10 mouse cellular contexts compared by ENCODE assay signal in genomic region chr14:20607396-20608126, GRCm38 (mm10). TPM values are rescaled to one million over a fixed set of nuclear protein-coding genes. Genes with fewer than 3 reads are reported as not detected.
DNase-seq lines count a peak whose midpoint lies in the region; ATAC-seq lines count a peak whose summit lies in the region.
"Had no signal": no experiment of that assay in that cellular context is flagged by ENCODE, and none has a peak within 500 bp of the region (broad histone marks: within the 10 kb centered on the region; RNA-seq: fewer than 3 reads in every experiment).

No protein-coding gene starts in this region.

- no peak overlapping the region for H3K4me2 ChIP-seq in heart, embryonic 12.5 days
- no peak overlapping the region for H3K4me2 ChIP-seq in limb, embryonic 15.5 days
- H3K4me2 ChIP-seq: stomach, embryonic 15.5 days had no signal

- WGBS in heart, embryonic 12.5 days = 71% methylated on average over 9 of the region's 9 CpGs
- WGBS in limb, embryonic 15.5 days = 71% methylated on average over 9 of the region's 9 CpGs

- no peaks in the 10 kb centered on the region for H3K27me3 ChIP-seq in heart, embryonic 12.5 days (replicated peaks)
- no peaks in the 10 kb centered on the region for H3K27me3 ChIP-seq in limb, embryonic 15.5 days
- H3K27me3 ChIP-seq: stomach, embryonic 15.5 days had no signal

- H3K36me3 ChIP-seq in heart, embryonic 12.5 days = peaks cover 14% of the 10 kb centered on the region
- H3K36me3 ChIP-seq in limb, embryonic 15.5 days = peaks cover 5% of the 10 kb centered on the region; the same call in 1 of the 2 replicates
- H3K36me3 ChIP-seq: stomach, embryonic 15.5 days had no signal

- peaks cover 18% of the 10 kb centered on the region for H3K4me1 ChIP-seq in heart, embryonic 12.5 days (replicated peaks)
- peaks cover 6% of the 10 kb centered on the region for H3K4me1 ChIP-seq in limb, embryonic 15.5 days
- H3K4me1 ChIP-seq: stomach, embryonic 15.5 days had no signal

- H3K4me3 ChIP-seq in heart, embryonic 12.5 days = no peak overlapping the region
- no peak overlapping the region for H3K4me3 ChIP-seq in limb, embryonic 15.5 days
- H3K4me3 ChIP-seq: stomach, embryonic 15.5 days had no signal

- 0 out of 2 replicates have a peak overlapping the region, but pooled peaks have one; percentile 20 for H3K9ac ChIP-seq in heart, embryonic 12.5 days
- H3K9ac ChIP-seq in limb, embryonic 15.5 days = no peak overlapping the region
- H3K9ac ChIP-seq: stomach, embryonic 15.5 days had no signal

- H3K27ac ChIP-seq in heart, embryonic 12.5 days (ENCODE audit: poor library complexity, severe bottlenecking) = no peak overlapping the region; the same call in 1 of the 2 replicates
- H3K27ac ChIP-seq in limb, embryonic 15.5 days = peak overlapping the region; percentile 67
- H3K27ac ChIP-seq: stomach, embryonic 15.5 days had no signal

- peak; percentile 9 to 17 for DNase-seq in adrenal gland, postnatal 36 days
- DNase-seq in adrenal gland, adult 18-20 months (ENCODE audit: low spot score in 2 of 2) = no peak
- DNase-seq in 416B (ENCODE audit: low read depth) = peak; percentile 44
- no peak for DNase-seq in spleen, adult 12 weeks (ENCODE audit: low spot score)
- DNase-seq in cerebellum, adult 18-20 months = no peak
- DNase-seq in cerebellum, postnatal 4 days (ENCODE audit: low spot score in 2 of 2) = no peak

- H3K9me3 ChIP-seq in heart, embryonic 12.5 days (replicated peaks) = no peaks in the 10 kb centered on the region
- no peaks in the 10 kb centered on the region for H3K9me3 ChIP-seq in limb, embryonic 15.5 days
- H3K9me3 ChIP-seq: stomach, embryonic 15.5 days had no signal

- ATAC-seq in heart, embryonic 12.5 days (ENCODE audit: insufficient number of reproducible peaks, low FRiP score) = no peak
- no peak for ATAC-seq in limb, embryonic 15.5 days (ENCODE audit: insufficient number of reproducible peaks, low FRiP score, low TSS enrichment, low read depth)

RNA-seq across cellular contexts. Expression of gene Usp54, which starts 33.3 kb away (rescaled TPM):
- 10 to 100 TPM; 14.1 to 14.6 TPM for total RNA-seq in adrenal gland, postnatal 36 days (2021)
- 10 to 100 TPM; 11.2 to 14.5 TPM for total RNA-seq in adrenal gland, adult 18-20 months (2021)
- 7.4 and 7.7 TPM in 2 replicates for polyA plus RNA-seq in heart, embryonic 12.5 days (2016; fragmentation: Nextera tagmentation; extraction: Ambion mirVana)
- polyA plus RNA-seq in limb, embryonic 15.5 days (2015; fragmentation: Nextera tagmentation; extraction: Ambion mirVana) = 6.7 and 7.2 TPM in 2 replicates

RNA-seq across cellular contexts. Expression of gene Myoz1, which starts 48.8 kb away (rescaled TPM):
- total RNA-seq in adrenal gland, postnatal 36 days (2021) = not detected
- 1 to 10 TPM in 1 of 2 experiments, not detected in 1; 1.8 TPM for total RNA-seq in adrenal gland, adult 18-20 months (2021)
- polyA plus RNA-seq in heart, embryonic 12.5 days (2016; fragmentation: Nextera tagmentation; extraction: Ambion mirVana) = 19.2 and 19.7 TPM in 2 replicates
- 13.2 and 51.7 TPM in 2 replicates for polyA plus RNA-seq in limb, embryonic 15.5 days (2015; fragmentation: Nextera tagmentation; extraction: Ambion mirVana)
- polyA plus RNA-seq: hindbrain, embryonic 11.5 days had no signal

Comparison
In these comparisons a context has a peak if more than half of its experiments do, and no peak if none do; other contexts are left out.
1. DNase-seq: peak in adrenal gland, postnatal 36 days (2 of 2) and 416B (single experiment); none in adrenal gland, adult 18-20 months (0 of 2), spleen, adult 12 weeks (single experiment), cerebellum, adult 18-20 months (0 of 2) and cerebellum, postnatal 4 days (0 of 2).